Mouse (Mus musculus): ENCODE data around the gene Nup210l. TPM values are rescaled to one million over a fixed set of nuclear protein-coding genes. Genes with fewer than 3 reads are reported as not detected.
A peak's percentile ranks its signal among the peaks of the same experiment; 100 is the strongest.

The Nup210l gene
- polyA plus RNA-seq, 1 experiment from 2014 or later = 0.26 TPM

DNA sequence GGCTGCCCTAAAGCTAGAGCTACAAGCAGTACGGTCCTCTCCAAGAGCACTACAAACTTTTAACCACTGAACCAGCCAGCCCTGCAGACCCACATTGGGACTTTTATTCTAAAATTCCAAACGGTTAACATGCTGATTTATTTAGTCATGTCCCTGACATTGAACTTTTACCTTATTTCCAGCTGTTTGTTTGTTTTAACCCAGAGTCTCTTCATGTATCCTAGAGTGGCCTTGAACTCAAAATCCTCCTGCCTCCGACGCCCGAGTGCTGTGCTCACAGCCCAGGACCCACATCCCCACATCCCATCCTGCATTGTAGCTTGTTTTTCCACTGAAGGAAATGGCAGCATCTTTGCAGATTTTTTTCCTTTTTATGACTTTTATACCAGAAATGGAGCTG, 31.1 kb downstream of the Nup210l start:
- H3K27ac ChIP-seq (ENCODE audit: low read depth, low read length) = no peak overlapping the region
- WGBS = 84% methylated on average over 5 of the region's 5 CpGs

DNA sequence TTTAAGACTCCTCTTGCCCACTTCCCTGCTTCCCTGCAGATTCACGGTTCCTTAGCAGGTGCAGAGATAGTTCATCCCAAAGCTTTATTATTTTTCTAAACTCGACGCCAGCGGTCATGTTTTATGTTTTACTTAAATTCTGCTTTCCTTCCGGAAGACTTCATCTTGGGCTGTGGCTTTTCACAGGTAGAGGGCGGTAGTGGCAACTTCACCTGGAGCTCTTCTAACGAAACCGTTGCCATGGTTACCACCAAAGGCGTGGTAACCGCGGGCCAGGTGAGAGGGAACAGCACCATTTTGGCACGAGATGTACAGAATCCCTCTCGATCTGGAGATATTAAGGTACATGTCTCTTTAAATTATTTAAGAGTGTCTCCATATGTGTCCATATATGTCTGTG, 32.7 kb downstream of the Nup210l start:
- Histone ChIP-seq H3K27ac (ENCODE audit: low read depth, low read length) (no peak overlapping the region), H3K27me3 (replicated peaks; ENCODE audit: control insufficient read depth, insufficient read depth, low read length) (no peaks in the 10 kb centered on the region), H3K36me3 (ENCODE audit: control insufficient read depth, insufficient read depth, low read length) (no peaks in the 10 kb centered on the region), H3K4me3 (ENCODE audit: low read length) (no peak overlapping the region), H3K9ac (ENCODE audit: low read depth, low read length) (no peak overlapping the region), H3K4me2 (ENCODE audit: low read length) (no peak overlapping the region), H3K4me1 (ENCODE audit: control insufficient read depth, insufficient read depth, low read depth, low read length) (no peaks in the 10 kb centered on the region), H3K9me3 (ENCODE audit: control insufficient read depth, low read length) (no peaks in the 10 kb centered on the region)
- 37% methylated on average over 13 of the region's 13 CpGs for WGBS
- no peak for ATAC-seq

More for the DNA sequence above, 31.1 kb downstream of the Nup210l start:
- no peak overlapping the region for H3K4me3 ChIP-seq (ENCODE audit: low read length)
- H3K4me1 ChIP-seq (ENCODE audit: control insufficient read depth, insufficient read depth, low read depth, low read length) = no peaks in the 10 kb centered on the region
- no peaks in the 10 kb centered on the region for H3K27me3 ChIP-seq (replicated peaks; ENCODE audit: control insufficient read depth, insufficient read depth, low read length)
- no peaks in the 10 kb centered on the region for H3K36me3 ChIP-seq (ENCODE audit: control insufficient read depth, insufficient read depth, low read length)
- ATAC-seq = no peak
- no peak overlapping the region for H3K9ac ChIP-seq (ENCODE audit: low read depth, low read length)
- no peak overlapping the region for H3K4me2 ChIP-seq (ENCODE audit: low read length)
- no peaks in the 10 kb centered on the region for H3K9me3 ChIP-seq (ENCODE audit: control insufficient read depth, low read length)

DNA sequence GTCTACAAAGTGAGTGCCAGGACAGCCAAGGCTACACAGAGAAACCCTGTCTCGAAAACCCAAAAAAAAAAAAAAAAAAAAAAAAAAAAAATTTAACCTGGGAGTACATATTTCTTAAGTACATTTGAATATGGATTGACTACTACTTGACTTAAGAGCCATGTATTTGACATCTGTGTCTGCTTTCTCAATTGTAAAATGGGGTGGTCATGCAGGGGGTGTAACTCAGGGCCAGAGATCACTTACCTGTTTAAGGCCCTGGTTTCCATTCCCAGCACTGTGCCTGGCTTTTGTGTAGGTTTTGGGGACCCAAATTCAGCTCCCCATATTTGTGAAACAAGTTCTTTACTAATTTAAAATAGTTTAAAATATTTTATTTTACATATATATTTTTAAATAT, 33.7 kb downstream of the Nup210l start:
- Histone ChIP-seq H3K27ac (ENCODE audit: low read depth, low read length) (no peak overlapping the region), H3K9me3 (ENCODE audit: control insufficient read depth, low read length) (no peaks in the 10 kb centered on the region), H3K27me3 (replicated peaks; ENCODE audit: control insufficient read depth, insufficient read depth, low read length) (no peaks in the 10 kb centered on the region), H3K36me3 (ENCODE audit: control insufficient read depth, insufficient read depth, low read length) (no peaks in the 10 kb centered on the region), H3K4me3 (ENCODE audit: low read length) (no peak overlapping the region), H3K4me2 (ENCODE audit: low read length) (no peak overlapping the region), H3K4me1 (ENCODE audit: control insufficient read depth, insufficient read depth, low read depth, low read length) (no peaks in the 10 kb centered on the region), H3K9ac (ENCODE audit: low read depth, low read length) (no peak overlapping the region)
- ATAC-seq = no peak
- WGBS = 80% methylated on average over 1 of the region's 1 CpGs

GRCm38 (mm10) chr3:90139962-90140361, 36.0 kb downstream of the Nup210l start:
- H3K9ac ChIP-seq (ENCODE audit: low read depth, low read length) = no peak overlapping the region
- H3K4me1 ChIP-seq (ENCODE audit: control insufficient read depth, insufficient read depth, low read depth, low read length) = no peaks in the 10 kb centered on the region
- WGBS = 93% methylated on average over 3 of the region's 3 CpGs
- ATAC-seq = no peak
- H3K27ac ChIP-seq (ENCODE audit: low read depth, low read length) = no peak overlapping the region
- no peak overlapping the region for H3K4me2 ChIP-seq (ENCODE audit: low read length)
- no peaks in the 10 kb centered on the region for H3K9me3 ChIP-seq (ENCODE audit: control insufficient read depth, low read length)
- H3K4me3 ChIP-seq (ENCODE audit: low read length) = no peak overlapping the region
- H3K27me3 ChIP-seq (replicated peaks; ENCODE audit: control insufficient read depth, insufficient read depth, low read length) = no peaks in the 10 kb centered on the region
- no peaks in the 10 kb centered on the region for H3K36me3 ChIP-seq (ENCODE audit: control insufficient read depth, insufficient read depth, low read length)

- no peaks in the 10 kb centered on the region for H3K4me1 ChIP-seq (ENCODE audit: control insufficient read depth, insufficient read depth, low read depth, low read length)
- H3K9me3 ChIP-seq (ENCODE audit: control insufficient read depth, low read length) = no peaks in the 10 kb centered on the region
- H3K27me3 ChIP-seq (replicated peaks; ENCODE audit: control insufficient read depth, insufficient read depth, low read length) = no peaks in the 10 kb centered on the region
- H3K9ac ChIP-seq (ENCODE audit: low read depth, low read length) = no peak overlapping the region
- H3K4me2 ChIP-seq (ENCODE audit: low read length) = no peak overlapping the region
- no peak for ATAC-seq
- no peak overlapping the region for H3K4me3 ChIP-seq (ENCODE audit: low read length)
- H3K27ac ChIP-seq (ENCODE audit: low read depth, low read length) = no peak overlapping the region
- H3K36me3 ChIP-seq (ENCODE audit: control insufficient read depth, insufficient read depth, low read length) = no peaks in the 10 kb centered on the region
- WGBS = 80% methylated on average over 3 of the region's 3 CpGs
Observed at GRCm38 (mm10) chr3:90145461-90145860, 41.5 kb downstream of the Nup210l start.

- 54% methylated on average over 1 of the region's 1 CpGs for WGBS
- Histone ChIP-seq H3K27ac (ENCODE audit: low read depth, low read length) (no peak overlapping the region), H3K4me2 (ENCODE audit: low read length) (no peak overlapping the region), H3K4me3 (ENCODE audit: low read length) (no peak overlapping the region), H3K9ac (ENCODE audit: low read depth, low read length) (no peak overlapping the region), H3K36me3 (ENCODE audit: control insufficient read depth, insufficient read depth, low read length) (no peaks in the 10 kb centered on the region), H3K4me1 (ENCODE audit: control insufficient read depth, insufficient read depth, low read depth, low read length) (no peaks in the 10 kb centered on the region), H3K9me3 (ENCODE audit: control insufficient read depth, low read length) (no peaks in the 10 kb centered on the region), H3K27me3 (replicated peaks; ENCODE audit: control insufficient read depth, insufficient read depth, low read length) (no peaks in the 10 kb centered on the region)
- peak; percentile 24; the same call in 1 of the 2 replicates for ATAC-seq
Observed at GRCm38 (mm10) chr3:90146651-90147050, 42.7 kb downstream of the Nup210l start.

- Histone ChIP-seq H3K36me3 (ENCODE audit: control insufficient read depth, insufficient read depth, low read length) (no peaks in the 10 kb centered on the region), H3K27ac (ENCODE audit: low read depth, low read length) (no peak overlapping the region), H3K4me3 (ENCODE audit: low read length) (no peak overlapping the region), H3K9me3 (ENCODE audit: control insufficient read depth, low read length) (no peaks in the 10 kb centered on the region), H3K27me3 (replicated peaks; ENCODE audit: control insufficient read depth, insufficient read depth, low read length) (no peaks in the 10 kb centered on the region), H3K9ac (ENCODE audit: low read depth, low read length) (no peak overlapping the region), H3K4me1 (ENCODE audit: control insufficient read depth, insufficient read depth, low read depth, low read length) (no peaks in the 10 kb centered on the region), H3K4me2 (ENCODE audit: low read length) (no peak overlapping the region)
- WGBS = 89% methylated on average over 12 of the region's 12 CpGs
- no peak for ATAC-seq
Observed at GRCm38 (mm10) chr3:90151086-90151740, 47.3 kb downstream of the Nup210l start.

DNA sequence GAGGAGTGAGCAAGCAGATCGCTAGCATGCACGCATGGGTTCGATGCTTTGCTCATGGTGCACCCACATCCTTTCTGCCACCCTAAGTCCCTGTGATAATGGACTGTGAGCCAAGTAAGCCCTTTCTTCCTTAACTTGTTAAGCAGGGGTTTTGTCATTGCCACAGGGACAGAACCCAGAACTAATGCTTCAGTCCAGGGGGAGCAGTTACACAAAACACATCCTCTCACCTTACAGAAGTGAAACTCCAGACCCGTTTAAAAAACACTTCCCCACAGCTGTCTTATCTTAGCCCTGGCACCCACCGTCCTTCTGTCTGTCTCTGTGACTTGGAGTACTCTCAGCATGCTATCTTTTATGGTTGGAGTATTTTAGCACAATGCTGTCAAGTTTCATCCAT, 52.1 kb downstream of the Nup210l start:
- Histone ChIP-seq H3K4me1 (ENCODE audit: control insufficient read depth, insufficient read depth, low read depth, low read length) (no peaks in the 10 kb centered on the region), H3K27ac (ENCODE audit: low read depth, low read length) (no peak overlapping the region), H3K4me2 (ENCODE audit: low read length) (no peak overlapping the region), H3K27me3 (replicated peaks; ENCODE audit: control insufficient read depth, insufficient read depth, low read length) (no peaks in the 10 kb centered on the region), H3K9ac (ENCODE audit: low read depth, low read length) (no peak overlapping the region), H3K9me3 (ENCODE audit: control insufficient read depth, low read length) (no peaks in the 10 kb centered on the region), H3K36me3 (ENCODE audit: control insufficient read depth, insufficient read depth, low read length) (no peaks in the 10 kb centered on the region), H3K4me3 (ENCODE audit: low read length) (no peak overlapping the region)
- 74% methylated on average over 5 of the region's 5 CpGs for WGBS
- ATAC-seq = no peak

GRCm38 (mm10) chr3:90159757-90160156, 55.8 kb downstream of the Nup210l start:
- no peaks in the 10 kb centered on the region for H3K4me1 ChIP-seq (ENCODE audit: control insufficient read depth, insufficient read depth, low read depth, low read length)
- no peaks in the 10 kb centered on the region for H3K36me3 ChIP-seq (ENCODE audit: control insufficient read depth, insufficient read depth, low read length)
- no peaks in the 10 kb centered on the region for H3K27me3 ChIP-seq (replicated peaks; ENCODE audit: control insufficient read depth, insufficient read depth, low read length)
- H3K27ac ChIP-seq (ENCODE audit: low read depth, low read length) = no peak overlapping the region
- 88% methylated on average over 9 of the region's 9 CpGs for WGBS
- H3K9ac ChIP-seq (ENCODE audit: low read depth, low read length) = no peak overlapping the region
- no peak overlapping the region for H3K4me2 ChIP-seq (ENCODE audit: low read length)
- no peak for ATAC-seq
- no peaks in the 10 kb centered on the region for H3K9me3 ChIP-seq (ENCODE audit: control insufficient read depth, low read length)
- no peak overlapping the region for H3K4me3 ChIP-seq (ENCODE audit: low read length)

- no peak for ATAC-seq
- Histone ChIP-seq H3K4me1 (ENCODE audit: control insufficient read depth, insufficient read depth, low read depth, low read length) (no peaks in the 10 kb centered on the region), H3K9me3 (ENCODE audit: control insufficient read depth, low read length) (no peaks in the 10 kb centered on the region), H3K27ac (ENCODE audit: low read depth, low read length) (no peak overlapping the region), H3K4me3 (ENCODE audit: low read length) (no peak overlapping the region), H3K9ac (ENCODE audit: low read depth, low read length) (no peak overlapping the region), H3K36me3 (ENCODE audit: control insufficient read depth, insufficient read depth, low read length) (no peaks in the 10 kb centered on the region), H3K27me3 (replicated peaks; ENCODE audit: control insufficient read depth, insufficient read depth, low read length) (no peaks in the 10 kb centered on the region), H3K4me2 (ENCODE audit: low read length) (no peak overlapping the region)
- WGBS = 85% methylated on average over 3 of the region's 3 CpGs
Observed at GRCm38 (mm10) chr3:90161541-90161940, 57.6 kb downstream of the Nup210l start.
